Mouse (Mus musculus) embryonic facial prominence, embryonic 10.5 days (tissue): Measurements from ENCODE around the gene Rbm20. TPM values are rescaled to one million over a fixed set of nuclear protein-coding genes. Genes with fewer than 3 reads are reported as not detected.

ENCODE experiments used
- DNase-seq: peaks from one replicate; pipeline ENCODE4 v3.0.0-alpha.2; 2017; ENCODE audit warnings: low spot score
- H3K27ac ChIP-seq: fragments of 300-500 bp; sonication (generic); replicated peaks from 2 replicates; pipeline ENCODE4 v1.5.1; 2016; ENCODE audit warnings: mild to moderate bottlenecking
- H3K27me3 ChIP-seq: fragments of 300-500 bp; sonication (generic); replicated peaks from 2 replicates; pipeline ENCODE4 v1.6.1; 2016; ENCODE audit warnings: low read depth, mild to moderate bottlenecking; ENCODE audit not compliant: poor library complexity, severe bottlenecking
- H3K36me3 ChIP-seq: fragments of 300-500 bp; sonication (generic); replicated peaks from 2 replicates; pipeline ENCODE4 v1.6.1; 2016; ENCODE audit warnings: mild to moderate bottlenecking, moderate library complexity
- H3K4me1 ChIP-seq: fragments of 300-500 bp; sonication (generic); 2 replicates; pipeline ENCODE4 v1.6.1; 2016
- H3K4me3 ChIP-seq: fragments of 300-500 bp; sonication (generic); 2 replicates; pipeline ENCODE4 v1.5.1; 2016; ENCODE audit warnings: mild to moderate bottlenecking, moderate library complexity
- H3K9me3 ChIP-seq: fragments of 300-500 bp; sonication (generic); 2 replicates; pipeline ENCODE4 v1.6.1; 2016; ENCODE audit warnings: mild to moderate bottlenecking
- WGBS: fragments of 180-500 bp; shearing (Covaris S2); methylation state at CpG from one replicate; pipeline ENCODE4 v1.1.7; 2016; 5-methylcytosine and 5-hydroxymethylcytosine counted together
- polyA plus RNA-seq: library from polyadenylated mRNA; unstranded; fragments of >200 nt; fragmentation: Nextera tagmentation; extraction: Ambion mirVana; gene quantifications from 2 replicates; pipeline ENCODE4 v1.2.1, GENCODE M21; 2016

Gene Rbm20
- polyA plus RNA-seq, 1 experiment from 2014 or later: 1.2 TPM

DNA sequence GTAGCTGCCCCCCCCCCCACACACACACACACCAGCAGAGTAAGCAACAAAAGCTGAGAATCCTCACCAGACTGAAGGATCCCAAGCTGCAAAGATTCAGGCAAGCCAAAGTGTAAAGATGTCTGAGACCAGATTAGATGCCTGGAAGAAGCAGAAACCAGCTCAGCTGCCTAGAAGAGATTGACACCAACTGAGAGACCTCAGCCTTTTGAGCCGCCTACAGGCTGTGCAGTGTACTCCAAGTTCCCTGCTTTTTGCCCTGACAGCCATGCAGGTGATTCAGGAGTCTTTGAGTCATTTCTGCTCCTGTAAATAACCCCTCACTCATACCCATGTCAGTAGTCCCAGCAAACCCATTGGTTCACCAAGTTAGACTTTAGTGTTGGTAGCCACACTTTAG, 203.4 kb downstream of the Rbm20 start:
- Histone ChIP-seq H3K4me1 (peaks cover 4% of the 10 kb centered on the region; the same call in 1 of the 2 replicates), H3K4me3 (no peak overlapping the region), H3K36me3 (no peaks in the 10 kb centered on the region), H3K27me3 (no peaks in the 10 kb centered on the region), H3K27ac (no peak overlapping the region), H3K9me3 (0 out of 2 replicates have a peak, but pooled peaks cover 1% of the 10 kb centered on the region)
- DNase-seq: no peak
- 77% methylated on average over 1 of the region's 1 CpGs for WGBS

- 0 out of 2 replicates have a peak, but pooled peaks cover 1% of the 10 kb centered on the region for H3K9me3 ChIP-seq
- H3K27ac ChIP-seq: no peak overlapping the region
- H3K4me1 ChIP-seq: peaks cover 7% of the 10 kb centered on the region; the same call in 1 of the 2 replicates
- H3K36me3 ChIP-seq: no peaks in the 10 kb centered on the region
- WGBS: 71% methylated on average over 5 of the region's 5 CpGs
- DNase-seq: no peak
- no peak overlapping the region for H3K4me3 ChIP-seq
- H3K27me3 ChIP-seq: no peaks in the 10 kb centered on the region
Observed at GRCm38 (mm10) chr19:53881786-53882185, 204.7 kb downstream of the Rbm20 start.

DNA sequence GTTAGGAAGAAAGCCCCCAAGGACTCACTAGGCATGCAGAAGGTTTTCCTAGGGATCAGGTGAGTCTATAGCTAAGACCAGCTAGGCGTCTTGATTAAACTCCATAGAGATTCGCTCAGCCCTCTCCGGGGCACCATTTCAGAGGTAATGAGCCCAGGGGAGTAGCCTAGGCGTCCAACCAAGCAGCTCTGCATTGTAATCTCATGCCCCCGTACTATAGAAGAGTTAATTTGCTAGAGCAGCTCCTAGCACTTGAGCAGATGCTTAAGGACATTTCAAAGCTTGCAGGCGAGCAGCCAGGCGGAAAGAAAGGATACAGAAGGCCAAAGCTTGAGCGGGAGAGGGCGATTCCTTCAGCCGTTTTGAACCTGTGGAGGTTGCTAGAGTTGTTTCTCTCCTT, 208.3 kb downstream of the Rbm20 start:
- 46% methylated on average over 10 of the region's 10 CpGs for WGBS
- H3K27ac ChIP-seq: no peak overlapping the region

DNA sequence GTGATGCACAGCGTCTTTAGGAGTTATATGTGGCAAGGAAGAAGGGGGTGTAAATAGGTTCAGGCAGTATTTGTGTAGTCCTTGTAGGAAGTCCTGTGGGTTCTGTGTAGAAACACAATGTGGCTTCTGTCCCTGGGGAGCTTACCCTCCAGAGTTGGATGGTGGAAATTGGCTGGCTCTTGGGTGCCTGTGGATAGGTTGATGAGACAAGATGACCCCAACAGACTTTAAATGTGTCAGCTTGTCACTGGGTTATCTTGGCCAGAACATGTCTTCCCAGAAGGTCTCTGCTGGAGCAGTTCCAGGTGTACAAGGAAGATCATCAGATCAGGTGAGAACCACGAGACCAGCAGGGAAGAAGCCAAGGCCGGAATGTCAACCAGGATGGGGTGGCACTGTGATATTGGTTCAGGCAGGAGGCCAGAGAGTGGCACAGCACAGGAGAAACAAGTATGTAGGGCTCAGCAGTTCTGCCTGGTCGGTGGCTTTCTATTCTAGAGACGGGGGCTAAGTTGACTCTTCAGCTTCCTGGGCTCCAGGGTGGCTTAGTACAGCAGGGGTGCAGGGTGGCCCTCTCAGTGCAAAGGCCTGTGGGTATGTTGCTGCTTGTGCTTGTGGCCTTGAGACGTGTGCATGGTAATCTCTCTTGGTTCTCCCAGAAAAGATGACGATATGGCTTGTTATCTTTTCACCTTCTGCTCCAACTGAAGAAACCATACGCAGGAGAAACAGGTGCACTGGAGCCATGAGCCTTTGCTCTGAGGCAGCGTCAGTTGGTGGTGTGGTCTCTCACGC, 209.7 kb downstream of the Rbm20 start:
- no peak overlapping the region for H3K27ac ChIP-seq
- no peaks in the 10 kb centered on the region for H3K9me3 ChIP-seq
- H3K36me3 ChIP-seq: no peaks in the 10 kb centered on the region
- WGBS: 90% methylated on average over 10 of the region's 10 CpGs
- no peaks in the 10 kb centered on the region for H3K27me3 ChIP-seq
- DNase-seq: no peak
- no peak overlapping the region for H3K4me3 ChIP-seq
- H3K4me1 ChIP-seq: peaks cover 15% of the 10 kb centered on the region; the same call in 1 of the 2 replicates

More for the DNA sequence above, 208.3 kb downstream of the Rbm20 start:
- Histone ChIP-seq H3K9me3 (no peaks in the 10 kb centered on the region), H3K27me3 (no peaks in the 10 kb centered on the region), H3K36me3 (no peaks in the 10 kb centered on the region), H3K4me3 (no peak overlapping the region), H3K4me1 (peaks cover 11% of the 10 kb centered on the region; the same call in 1 of the 2 replicates)
- no peak for DNase-seq

DNA sequence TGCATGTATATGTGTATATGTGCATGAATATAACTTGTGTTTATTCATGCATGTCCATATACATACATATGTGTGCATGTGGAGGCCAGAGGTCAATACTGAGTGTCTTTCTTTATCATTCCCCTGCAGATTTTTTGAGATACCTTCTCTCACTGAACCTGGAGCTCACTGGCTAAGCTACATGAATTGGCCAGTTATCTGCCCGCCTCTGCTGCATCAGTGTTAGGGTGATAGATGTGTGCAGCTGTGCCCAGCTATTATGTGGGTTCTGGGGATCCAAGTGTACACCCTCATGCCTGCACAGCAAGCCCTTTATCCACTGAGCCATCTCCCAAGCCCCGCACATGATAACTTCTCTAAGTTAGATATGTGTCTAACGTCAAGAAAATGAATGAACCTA, 210.7 kb downstream of the Rbm20 start:
- no peaks in the 10 kb centered on the region for H3K27me3 ChIP-seq
- no peak overlapping the region for H3K27ac ChIP-seq
- no peaks in the 10 kb centered on the region for H3K36me3 ChIP-seq
- 92% methylated on average over 3 of the region's 3 CpGs for WGBS
- peaks cover 21% of the 10 kb centered on the region for H3K4me1 ChIP-seq
- DNase-seq: no peak
- no peak overlapping the region for H3K4me3 ChIP-seq
- H3K9me3 ChIP-seq: no peaks in the 10 kb centered on the region

DNA sequence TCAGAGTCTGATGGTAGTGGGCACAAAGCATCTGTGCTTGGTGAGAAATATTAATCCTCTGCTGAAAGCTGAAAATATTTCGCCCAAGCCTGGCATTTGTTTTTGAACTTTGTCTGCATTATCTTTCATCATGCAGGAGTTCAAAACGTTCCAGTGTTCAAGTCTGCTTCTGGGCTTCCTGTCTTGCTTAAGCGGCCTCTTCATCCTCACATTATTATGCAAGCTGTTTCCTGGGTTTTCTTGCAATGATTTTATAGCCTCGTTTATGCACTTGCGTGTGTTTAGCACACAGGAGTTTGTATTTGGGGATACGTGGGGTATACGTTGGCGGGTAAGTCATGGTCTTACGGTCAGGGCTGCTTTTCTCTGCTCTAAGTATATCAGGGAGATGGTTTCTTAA, 211.2 kb downstream of the Rbm20 start:
- H3K27ac ChIP-seq: no peak overlapping the region
- no peak for DNase-seq
- H3K9me3 ChIP-seq: no peaks in the 10 kb centered on the region
- no peaks in the 10 kb centered on the region for H3K27me3 ChIP-seq
- no peaks in the 10 kb centered on the region for H3K36me3 ChIP-seq
- H3K4me3 ChIP-seq: no peak overlapping the region
- peaks cover 25% of the 10 kb centered on the region for H3K4me1 ChIP-seq
- WGBS: 89% methylated on average over 9 of the region's 9 CpGs

- DNase-seq: no peak
- Histone ChIP-seq H3K36me3 (no peaks in the 10 kb centered on the region), H3K27me3 (no peaks in the 10 kb centered on the region), H3K4me3 (no peak overlapping the region), H3K9me3 (no peaks in the 10 kb centered on the region), H3K4me1 (peaks cover 33% of the 10 kb centered on the region), H3K27ac (no peak overlapping the region)
- 74% methylated on average over 5 of the region's 5 CpGs for WGBS
Observed at GRCm38 (mm10) chr19:53889555-53889954, 212.4 kb downstream of the Rbm20 start.

DNA sequence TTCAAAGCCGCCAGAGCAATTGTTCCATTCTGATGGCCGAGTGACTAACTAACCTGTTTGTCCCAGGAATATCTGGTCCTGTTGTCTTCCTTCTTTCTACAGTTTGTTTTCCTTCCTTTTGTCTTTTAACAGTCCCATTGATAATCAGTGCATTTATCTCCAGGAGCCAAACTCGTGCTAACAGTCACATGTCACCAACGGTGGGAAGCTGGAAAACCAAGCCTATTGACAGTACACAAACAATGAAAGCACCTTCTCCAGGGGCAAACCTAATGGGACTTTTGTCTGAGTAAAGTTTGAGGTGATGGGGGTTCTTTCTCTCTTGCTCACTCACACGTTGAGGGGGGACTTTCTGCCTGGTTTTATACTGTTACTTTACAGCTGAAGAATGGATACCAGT, 213.2 kb downstream of the Rbm20 start:
- no peaks in the 10 kb centered on the region for H3K27me3 ChIP-seq
- no peak overlapping the region for H3K27ac ChIP-seq
- no peak for DNase-seq
- H3K9me3 ChIP-seq: no peaks in the 10 kb centered on the region
- no peaks in the 10 kb centered on the region for H3K36me3 ChIP-seq
- peaks cover 33% of the 10 kb centered on the region for H3K4me1 ChIP-seq
- 58% methylated on average over 5 of the region's 5 CpGs for WGBS
- H3K4me3 ChIP-seq: no peak overlapping the region

DNA sequence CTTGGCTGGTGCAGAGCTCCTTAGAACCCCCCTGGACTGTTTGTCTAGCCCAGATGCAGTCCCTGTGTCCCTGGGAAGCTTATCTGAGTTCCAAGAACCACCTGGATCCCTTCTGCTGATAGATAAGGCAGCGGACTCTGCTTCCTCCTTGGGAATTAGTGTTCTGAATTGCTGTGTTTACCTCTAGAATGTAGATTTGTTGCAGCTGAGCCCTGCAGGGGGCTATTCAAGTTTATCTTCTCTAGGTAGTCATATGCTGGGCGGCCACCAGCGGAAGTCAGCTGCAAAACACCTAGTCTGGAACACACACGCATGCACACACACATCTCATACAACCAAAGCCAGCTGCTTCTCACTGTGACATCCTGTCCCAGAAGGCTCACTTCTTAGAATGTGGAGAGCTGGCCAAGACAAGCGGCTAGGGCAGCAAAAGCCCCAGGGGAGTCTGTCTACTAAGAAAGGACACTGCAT, 213.7 kb downstream of the Rbm20 start:
- no peak overlapping the region for H3K27ac ChIP-seq

GRCm38 (mm10) chr19:53891569-53891968, 214.5 kb downstream of the Rbm20 start:
- DNase-seq: no peak
- WGBS: 87% methylated on average over 2 of the region's 2 CpGs
- H3K4me3 ChIP-seq: no peak overlapping the region
- H3K36me3 ChIP-seq: no peaks in the 10 kb centered on the region
- no peaks in the 10 kb centered on the region for H3K27me3 ChIP-seq
- peaks cover 28% of the 10 kb centered on the region for H3K4me1 ChIP-seq
- H3K9me3 ChIP-seq: no peaks in the 10 kb centered on the region
- no peak overlapping the region; the same call in 1 of the 2 replicates for H3K27ac ChIP-seq

More for the DNA sequence above, 213.7 kb downstream of the Rbm20 start:
- 68% methylated on average over 5 of the region's 5 CpGs for WGBS
- H3K4me3 ChIP-seq: no peak overlapping the region
- H3K9me3 ChIP-seq: no peaks in the 10 kb centered on the region
- peaks cover 28% of the 10 kb centered on the region for H3K4me1 ChIP-seq
- H3K36me3 ChIP-seq: no peaks in the 10 kb centered on the region
- DNase-seq: no peak
- no peaks in the 10 kb centered on the region for H3K27me3 ChIP-seq

- no peaks in the 10 kb centered on the region for H3K27me3 ChIP-seq
- 58% methylated on average over 3 of the region's 3 CpGs for WGBS
- H3K4me1 ChIP-seq: peaks cover 28% of the 10 kb centered on the region
- no peaks in the 10 kb centered on the region for H3K9me3 ChIP-seq
- H3K4me3 ChIP-seq: no peak within 1 kb of the TSS
- no peak for DNase-seq
- no peaks in the 10 kb centered on the region for H3K36me3 ChIP-seq
- H3K27ac ChIP-seq: peak within 1 kb of the TSS; percentile 31
Observed at GRCm38 (mm10) chr19:53892061-53892460, 215.0 kb downstream of the Rbm20 start, which contains the start of gene Pdcd4. Gene Pdcd4 (plus strand): TSS chr19:53892231.

DNA sequence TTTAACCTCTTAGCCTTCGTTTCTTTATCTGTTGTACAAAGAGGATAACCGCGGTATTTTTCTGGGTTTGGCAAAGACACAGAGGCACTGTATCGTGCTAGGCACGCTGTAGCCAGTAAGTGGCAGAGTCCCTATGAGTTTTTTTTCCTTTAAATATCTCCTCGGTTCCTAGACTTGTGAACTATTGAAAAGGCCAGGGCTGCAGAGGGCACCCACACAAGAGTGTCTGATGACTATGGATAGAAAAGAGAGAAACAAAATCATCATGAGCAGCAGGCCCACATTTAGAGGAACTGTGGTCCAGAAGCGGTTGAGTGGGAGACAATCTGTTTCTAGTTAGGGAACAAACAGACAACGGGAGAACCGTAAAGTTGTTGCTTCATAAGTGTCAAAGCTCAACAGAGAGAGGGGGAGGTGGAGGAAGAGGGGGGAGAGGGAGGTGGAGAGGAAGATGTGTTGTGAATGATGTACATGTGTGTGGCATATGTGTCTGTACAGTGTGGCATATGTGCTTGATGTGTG, 215.8 kb downstream of the Rbm20 start:
- 65% methylated on average over 9 of the region's 9 CpGs for WGBS
- H3K27ac ChIP-seq: no peak overlapping the region

DNA sequence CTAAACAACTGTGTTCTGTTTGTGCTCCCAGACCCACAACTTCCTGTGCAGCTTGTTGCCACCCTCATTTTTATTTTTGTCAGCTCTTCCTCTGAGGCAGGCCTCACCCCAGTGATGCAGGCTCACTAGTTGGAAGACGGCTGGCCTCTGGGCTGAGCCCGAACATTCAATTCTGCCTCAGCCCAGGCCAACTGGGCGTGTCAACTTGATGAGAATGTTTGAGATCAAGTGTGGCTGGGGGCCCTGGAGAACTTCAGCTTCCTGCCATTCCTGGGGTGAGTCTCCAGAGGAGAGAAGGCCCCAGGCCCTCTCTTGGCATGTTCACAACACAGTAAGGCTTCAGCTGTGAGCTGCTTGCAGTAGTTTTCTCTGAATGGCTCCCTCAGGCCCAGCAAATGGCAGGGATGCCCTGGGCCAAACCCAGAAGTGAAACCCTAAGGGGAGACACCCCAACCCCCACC, 216.6 kb downstream of the Rbm20 start:
- 75% methylated on average over 3 of the region's 3 CpGs for WGBS
- H3K4me3 ChIP-seq: no peak overlapping the region
- peaks cover 28% of the 10 kb centered on the region for H3K4me1 ChIP-seq
- no peak for DNase-seq
- no peaks in the 10 kb centered on the region for H3K36me3 ChIP-seq
- no peaks in the 10 kb centered on the region for H3K27me3 ChIP-seq
- peak overlapping the region; percentile 35; the same call in 1 of the 2 replicates for H3K27ac ChIP-seq
- H3K9me3 ChIP-seq: no peaks in the 10 kb centered on the region

More for the DNA sequence above, 215.8 kb downstream of the Rbm20 start:
- no peak for DNase-seq
- no peaks in the 10 kb centered on the region for H3K27me3 ChIP-seq
- H3K4me1 ChIP-seq: peaks cover 28% of the 10 kb centered on the region
- no peak overlapping the region for H3K4me3 ChIP-seq
- no peaks in the 10 kb centered on the region for H3K36me3 ChIP-seq
- H3K9me3 ChIP-seq: no peaks in the 10 kb centered on the region
